Mouse (Mus musculus) left cerebral cortex, adult 2 months (tissue): ENCODE results near the gene Phf21a. TPM values are rescaled to one million over a fixed set of nuclear protein-coding genes. Genes with fewer than 3 reads are reported as not detected.
"Not testable (repeated sequence)": the region's sequence is repeated elsewhere in the genome, so short reads cannot be mapped to it uniquely, and the experiment has no call there.

ENCODE experiments used
- DNase-seq, 2 experiments: peaks; one replicate each; pipeline ENCODE4 v3.0.0; 2021 to 2022; ENCODE audit warnings: low spot score in 2 of 2, mixed read lengths in 1 of 2; ENCODE audit errors: extremely low spot score in 1 of 2
- H3K27ac ChIP-seq: fragments of 200-600 bp; 2 replicates; pipeline ENCODE4 v1.8.1; 2022
- H3K4me3 ChIP-seq: fragments of 200-600 bp; 2 replicates; pipeline ENCODE4 v1.8.1; 2022
- CTCF ChIP-seq: fragments of 200-600 bp; IDR thresholded peaks from 2 replicates; pipeline ENCODE4 v1.8.1; 2022; ENCODE audit warnings: antibody characterized with exemption, mild to moderate bottlenecking, moderate library complexity
- intact Hi-C: fragments of 180-260 bp; cut with DNase I; formaldehyde crosslinking; loops from one replicate; pipeline ENCODE4 v1.15.1; 2025
- total RNA-seq, 2 experiments: library from RNA; stranded (reverse); gene quantifications; 2 replicates each; pipeline ENCODE4 v1.2.3; 2021

The Phf21a gene
- total RNA-seq, 2 experiments from 2014 or later, result 124 to 153 TPM

DNA sequence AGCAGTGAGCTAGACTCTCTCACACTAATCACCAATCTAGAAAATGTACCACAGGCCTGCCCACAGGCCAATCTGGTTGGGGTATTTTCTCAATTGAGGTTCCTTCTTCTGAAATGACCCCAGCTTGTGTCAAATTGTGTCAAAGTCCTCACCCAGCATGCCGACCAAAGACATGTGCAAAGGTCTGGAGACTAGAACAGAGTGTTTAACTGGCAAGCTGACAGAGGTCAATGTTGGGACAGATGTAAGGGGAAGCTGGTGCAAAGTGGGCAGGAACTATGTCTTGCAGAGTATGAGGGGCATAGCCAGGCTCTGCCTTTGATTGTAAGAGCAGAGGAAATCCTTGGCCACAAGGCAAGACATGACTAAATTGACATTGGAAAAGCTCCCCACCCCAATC, 7.2 kb upstream of the Phf21a start:
- no peak overlapping the region for H3K27ac ChIP-seq
- no peak for TF ChIP-seq CTCF
- no peak for DNase-seq
- H3K4me3 ChIP-seq, result no peak overlapping the region
- intact Hi-C loops, result no loop called here

- Histone ChIP-seq H3K4me3 (no peak overlapping the region), H3K27ac (no peak overlapping the region)
- DNase-seq, result no peak
- intact Hi-C loops, result no loop called here
- no peak for TF ChIP-seq CTCF
These were observed 5.9 kb upstream of the Phf21a start for GRCm38 (mm10) chr2:92087065-92087464.

GRCm38 (mm10) chr2:92089782-92090181, 3.1 kb upstream of the Phf21a start:
- intact Hi-C loops, result no loop called here
- Histone ChIP-seq H3K27ac (no peak overlapping the region), H3K4me3 (no peak overlapping the region)
- peak; percentile 32 to 60 for DNase-seq
- no peak for TF ChIP-seq CTCF

GRCm38 (mm10) chr2:92093503-92093902, 586 bp downstream of the Phf21a start:
- H3K4me3 ChIP-seq, DNase-seq, intact Hi-C loops, H3K27ac ChIP-seq: not testable (repeated sequence)

DNA sequence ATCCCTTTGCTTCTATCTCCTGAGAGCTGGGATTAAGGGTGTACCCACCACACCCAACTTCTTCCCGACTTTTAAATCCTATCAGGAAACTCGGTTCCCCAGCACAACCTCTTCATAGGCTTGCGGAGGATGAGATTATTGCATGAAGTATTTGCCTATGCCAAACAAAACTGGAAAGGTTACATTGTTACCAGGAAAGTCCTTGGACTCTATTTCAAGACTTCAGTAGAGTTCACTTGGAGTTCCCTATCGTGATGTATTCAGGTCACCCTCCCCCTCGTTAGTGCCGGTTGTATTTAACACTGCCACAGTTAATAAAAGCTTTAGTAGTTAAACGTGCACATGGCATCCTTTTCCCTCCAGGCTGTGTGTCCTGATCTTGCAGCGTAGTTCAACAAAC, 1.2 kb downstream of the Phf21a start:
- Histone ChIP-seq H3K27ac (no peak overlapping the region), H3K4me3 (no peak overlapping the region)
- intact Hi-C loops, result no loop called here
- no peak for DNase-seq
- TF ChIP-seq CTCF, result no peak

GRCm38 (mm10) chr2:92100768-92101167, 7.9 kb downstream of the Phf21a start:
- no peak overlapping the region for H3K27ac ChIP-seq
- intact Hi-C loops, result no loop called here
- no peak overlapping the region for H3K4me3 ChIP-seq
- DNase-seq, result no peak
- TF ChIP-seq CTCF, result no peak

DNA sequence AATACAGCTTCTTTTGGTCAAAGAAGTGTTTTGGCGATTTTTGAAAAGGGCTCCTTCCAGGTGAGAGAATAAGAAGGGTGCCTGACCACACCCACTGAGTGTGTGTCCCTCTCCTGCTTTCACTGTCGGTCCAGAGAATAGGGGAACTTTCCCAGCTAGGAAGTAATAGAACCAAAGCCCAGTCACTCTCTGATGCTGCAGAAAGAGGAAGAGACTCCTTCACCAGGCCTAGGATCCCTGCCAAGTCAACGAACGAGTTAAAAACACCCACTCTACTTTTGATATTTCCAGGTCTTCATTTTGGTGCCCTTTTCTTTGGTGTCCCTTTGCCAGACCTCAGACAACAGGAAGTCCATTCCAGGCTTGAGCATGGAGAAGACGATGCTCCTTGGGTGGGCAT, 31.6 kb downstream of the Phf21a start:
- TF ChIP-seq CTCF, result no peak
- intact Hi-C loops, result no loop called here
- no peak for DNase-seq
- Histone ChIP-seq H3K27ac (no peak overlapping the region), H3K4me3 (no peak overlapping the region)

GRCm38 (mm10) chr2:92125330-92125729, 32.4 kb downstream of the Phf21a start:
- TF ChIP-seq CTCF, result no peak
- DNase-seq, result no peak
- intact Hi-C loops, result no loop called here

DNA sequence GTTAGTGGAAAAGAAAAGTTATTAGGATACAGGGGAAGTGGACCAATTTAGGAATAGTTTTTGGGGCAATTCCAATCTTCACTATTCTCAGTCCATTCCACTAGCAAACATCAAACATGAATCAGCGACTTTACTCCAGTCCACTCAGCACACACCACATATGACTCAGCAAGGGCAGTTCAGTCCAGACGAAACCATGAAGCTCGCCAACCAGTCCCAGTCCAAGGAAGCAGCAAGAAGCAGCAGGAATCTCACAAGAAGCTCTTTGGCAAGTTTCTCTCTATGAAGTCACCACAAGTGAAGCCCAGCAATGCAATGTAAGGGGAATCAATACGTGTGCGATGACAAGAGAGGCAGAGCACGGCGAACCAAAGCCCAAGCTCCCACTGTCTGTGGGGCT, 37.2 kb downstream of the Phf21a start:
- intact Hi-C loops, result no loop called here
- Histone ChIP-seq H3K27ac (no peak overlapping the region), H3K4me3 (no peak overlapping the region)
- no peak for DNase-seq
- TF ChIP-seq CTCF, result no peak

More at GRCm38 (mm10) chr2:92125330-92125729, 32.4 kb downstream of the Phf21a start:
- Histone ChIP-seq H3K27ac (no peak overlapping the region), H3K4me3 (no peak overlapping the region)

GRCm38 (mm10) chr2:92138736-92139135, 45.8 kb downstream of the Phf21a start:
- TF ChIP-seq CTCF, result no peak
- Histone ChIP-seq H3K4me3 (no peak overlapping the region), H3K27ac (no peak overlapping the region)
- intact Hi-C loops, result no loop called here
- no peak for DNase-seq

DNA sequence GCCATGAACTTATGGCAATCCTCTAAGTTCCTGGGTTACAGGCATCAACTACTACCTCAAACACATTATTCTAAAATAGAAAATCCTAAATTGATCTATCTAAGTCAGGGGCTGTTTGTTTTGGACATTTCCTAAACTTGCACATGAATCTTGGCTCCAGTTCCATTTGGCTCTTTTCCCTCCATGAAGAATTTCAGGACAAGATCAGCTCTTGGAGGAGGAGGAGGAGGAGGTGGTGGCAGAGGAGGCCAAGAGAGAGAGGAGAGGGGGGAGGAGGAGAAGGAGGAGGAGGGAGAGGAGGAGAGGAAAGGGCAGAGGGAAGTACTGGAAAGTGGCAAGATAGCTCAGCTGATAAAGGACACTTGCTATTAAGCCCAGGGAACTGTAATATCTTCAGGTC, 46.4 kb downstream of the Phf21a start:
- intact Hi-C loops, result no loop called here
- DNase-seq, result no peak
- Histone ChIP-seq H3K4me3 (no peak overlapping the region), H3K27ac (no peak overlapping the region)
- TF ChIP-seq CTCF, result no peak

GRCm38 (mm10) chr2:92140383-92140782, 47.5 kb downstream of the Phf21a start:
- intact Hi-C loops, result no loop called here
- H3K4me3 ChIP-seq, result no peak overlapping the region
- DNase-seq, result no peak
- no peak overlapping the region for H3K27ac ChIP-seq
- no peak for TF ChIP-seq CTCF

DNA sequence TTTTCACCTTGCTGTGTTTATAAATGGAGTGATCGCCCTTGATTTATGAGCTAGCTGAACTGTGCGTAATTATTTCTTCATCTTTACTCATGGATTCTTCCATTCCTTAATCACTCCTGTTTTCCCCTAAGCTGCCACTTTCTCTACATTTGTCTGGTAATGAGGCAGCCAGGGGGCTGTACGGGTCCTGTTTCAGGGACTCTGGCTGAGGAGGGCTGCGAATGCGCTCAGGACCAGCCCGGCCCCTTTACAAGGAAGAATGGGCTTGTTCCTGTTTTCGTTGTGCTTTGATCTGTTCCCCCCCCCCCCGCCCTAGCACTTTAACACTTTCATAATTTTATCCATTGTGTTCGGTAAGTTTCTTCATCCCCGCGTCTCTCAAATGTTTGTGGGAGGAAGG, 48.2 kb downstream of the Phf21a start:
- intact Hi-C loops, result no loop called here
- no peak for TF ChIP-seq CTCF
- no peak overlapping the region for H3K27ac ChIP-seq
- no peak for DNase-seq
- H3K4me3 ChIP-seq, result no peak overlapping the region

- no peak for DNase-seq
- intact Hi-C loops, result no loop called here
- Histone ChIP-seq H3K4me3 (no peak overlapping the region), H3K27ac (no peak overlapping the region)
- no peak for TF ChIP-seq CTCF
These were observed 51.0 kb downstream of the Phf21a start for GRCm38 (mm10) chr2:92143932-92144331.

- H3K27ac ChIP-seq, H3K4me3 ChIP-seq, DNase-seq, intact Hi-C loops: not testable (repeated sequence)
These were observed 55.2 kb downstream of the Phf21a start for GRCm38 (mm10) chr2:92147925-92148750.
